ENCODE assay signal across 8 mouse cellular contexts in genomic region chr10:79971183-79971497, GRCm38 (mm10). TPM values are rescaled to one million over a fixed set of nuclear protein-coding genes. Genes with fewer than 3 reads are reported as not detected.
DNase-seq lines count a peak whose midpoint lies in the region; ATAC-seq lines count a peak whose summit lies in the region.

No protein-coding gene starts in this region.

- DNase-seq in kidney, adult 18-20 months: no peak
- peak; percentile 62 for DNase-seq in embryo, embryonic 11 days
- DNase-seq in midbrain, embryonic 14.5 days: no peak
- DNase-seq in thymus, postnatal 36 days: no peak

- H3K4me3 ChIP-seq in kidney, embryonic 14.5 days (ENCODE audit: low read length): peak overlapping the region; percentile 48
- H3K4me3 ChIP-seq in hindbrain, embryonic 15.5 days: peak overlapping the region; percentile 32
- H3K4me3 ChIP-seq in midbrain, embryonic 14.5 days (replicated peaks; ENCODE audit: low read depth, low read length): peak overlapping the region; percentile 22

- no peak overlapping the region for H3K27ac ChIP-seq in kidney, embryonic 14.5 days (ENCODE audit: low read depth, low read length)
- H3K27ac ChIP-seq in hindbrain, embryonic 15.5 days (replicated peaks): no peak overlapping the region
- no peak overlapping the region for H3K27ac ChIP-seq in midbrain, embryonic 14.5 days (replicated peaks; ENCODE audit: low read depth, low read length)

- H3K9ac ChIP-seq in kidney, embryonic 14.5 days (ENCODE audit: low read depth, low read length): peak overlapping the region; percentile 40
- H3K9ac ChIP-seq in hindbrain, embryonic 15.5 days: peak overlapping the region; percentile 18; the same call in 1 of the 2 replicates
- 0 out of 2 replicates have a peak overlapping the region, but pooled peaks have one; percentile 6 for H3K9ac ChIP-seq in midbrain, embryonic 14.5 days (replicated peaks; ENCODE audit: low read length)

- no peaks in the 10 kb centered on the region for H3K9me3 ChIP-seq in kidney, embryonic 14.5 days (ENCODE audit: control insufficient read depth, low read length)
- no peaks in the 10 kb centered on the region for H3K9me3 ChIP-seq in hindbrain, embryonic 15.5 days
- no peaks in the 10 kb centered on the region for H3K9me3 ChIP-seq in midbrain, embryonic 14.5 days (ENCODE audit: control insufficient read depth, low read length)

- peak overlapping the region; percentile 93 for H3K4me2 ChIP-seq in kidney, embryonic 14.5 days (replicated peaks; ENCODE audit: low read depth, low read length)
- peak overlapping the region; percentile 64 for H3K4me2 ChIP-seq in hindbrain, embryonic 15.5 days
- peak overlapping the region; percentile 48 for H3K4me2 ChIP-seq in midbrain, embryonic 14.5 days (ENCODE audit: low read length)

- peaks cover 15% of the 10 kb centered on the region; the same call in 1 of the 2 replicates for H3K27me3 ChIP-seq in kidney, embryonic 14.5 days (ENCODE audit: control insufficient read depth, insufficient read depth, low read length)
- H3K27me3 ChIP-seq in hindbrain, embryonic 15.5 days: peaks cover 28% of the 10 kb centered on the region
- peaks cover 31% of the 10 kb centered on the region; the same call in 1 of the 2 replicates for H3K27me3 ChIP-seq in midbrain, embryonic 14.5 days (ENCODE audit: control insufficient read depth, insufficient read depth, low read length)

- WGBS in kidney, embryonic 14.5 days: 4% methylated on average over 21 of the region's 21 CpGs
- 4% methylated on average over 20 of the region's 21 CpGs for WGBS in hindbrain, embryonic 15.5 days
- WGBS in midbrain, embryonic 14.5 days: 4% methylated on average over 21 of the region's 21 CpGs

- no peak for ATAC-seq in kidney, embryonic 14.5 days (ENCODE audit: low FRiP score, low TSS enrichment)
- ATAC-seq in hindbrain, embryonic 15.5 days (ENCODE audit: low FRiP score, low read depth): 0 out of 2 replicates have a peak, but pooled peaks have one; percentile 5
- no peak for ATAC-seq in midbrain, embryonic 14.5 days (ENCODE audit: low FRiP score, low TSS enrichment)
- ATAC-seq in megakaryocyte-erythroid progenitor cell, adult 5-6 weeks (replicated peaks; ENCODE audit: low FRiP score, low TSS enrichment, poor library complexity, severe bottlenecking): no peak
- ATAC-seq in CD4-positive, CD25-positive, alpha-beta regulatory T cell, adult 4 months: no peak

- 0 out of 2 replicates have a peak, but pooled peaks cover 7% of the 10 kb centered on the region for H3K4me1 ChIP-seq in kidney, embryonic 14.5 days (ENCODE audit: control insufficient read depth, insufficient read depth, low read length)
- H3K4me1 ChIP-seq in hindbrain, embryonic 15.5 days (replicated peaks): peaks cover 8% of the 10 kb centered on the region
- no peaks in the 10 kb centered on the region; the same call in 1 of the 2 replicates for H3K4me1 ChIP-seq in midbrain, embryonic 14.5 days (ENCODE audit: control insufficient read depth, insufficient read depth, low read length)

- peaks cover 33% of the 10 kb centered on the region for H3K36me3 ChIP-seq in kidney, embryonic 14.5 days (ENCODE audit: control insufficient read depth, insufficient read depth, low read length)
- H3K36me3 ChIP-seq in hindbrain, embryonic 15.5 days: peaks cover 34% of the 10 kb centered on the region
- H3K36me3 ChIP-seq in midbrain, embryonic 14.5 days (ENCODE audit: control insufficient read depth, insufficient read depth, low read length): peaks cover 42% of the 10 kb centered on the region

RNA-seq across cellular contexts. Expression of gene Grin3b, which starts 0.6 kb away (rescaled TPM):
- 0.19 and 0.29 TPM in 2 replicates for polyA plus RNA-seq in kidney, embryonic 14.5 days (2014; fragmentation: Nextera tagmentation; extraction: Ambion mirVana)
- polyA plus RNA-seq in hindbrain, embryonic 15.5 days (2015; fragmentation: Nextera tagmentation; extraction: Ambion mirVana): 0.29 and 0.34 TPM in 2 replicates
- 0.39 and 0.53 TPM in 2 replicates for polyA plus RNA-seq in midbrain, embryonic 14.5 days (2014; fragmentation: Nextera tagmentation; extraction: Ambion mirVana)
- total RNA-seq in megakaryocyte-erythroid progenitor cell, adult 5-6 weeks (2014; fragmentation: Nextera tagmentation): not detected in 2 replicates
- total RNA-seq in megakaryocyte-erythroid progenitor cell, adult 5-6 weeks (2017): not detected in 2 replicates
- under 1 TPM in 1 of 2 experiments, not detected in 1; 0.58 TPM for polyA plus RNA-seq in CD4-positive, CD25-positive, alpha-beta regulatory T cell, adult 4 months (2017; shearing (Covaris generic))

RNA-seq across cellular contexts. Expression of gene Wdr18, which starts 11.2 kb away (rescaled TPM):
- polyA plus RNA-seq in kidney, embryonic 14.5 days (2014; fragmentation: Nextera tagmentation; extraction: Ambion mirVana): 132 and 147 TPM in 2 replicates
- 93.6 and 94.7 TPM in 2 replicates for polyA plus RNA-seq in hindbrain, embryonic 15.5 days (2015; fragmentation: Nextera tagmentation; extraction: Ambion mirVana)
- polyA plus RNA-seq in midbrain, embryonic 14.5 days (2014; fragmentation: Nextera tagmentation; extraction: Ambion mirVana): 89.6 and 117 TPM in 2 replicates
- 82.9 and 86.4 TPM in 2 replicates for total RNA-seq in megakaryocyte-erythroid progenitor cell, adult 5-6 weeks (2014; fragmentation: Nextera tagmentation)
- 23.4 and 24.8 TPM in 2 replicates for total RNA-seq in megakaryocyte-erythroid progenitor cell, adult 5-6 weeks (2017)
- 10 to 100 TPM; 65.1 to 77.5 TPM for polyA plus RNA-seq in CD4-positive, CD25-positive, alpha-beta regulatory T cell, adult 4 months (2017; shearing (Covaris generic))

RNA-seq across cellular contexts. Expression of gene Tmem259, which starts 13.0 kb away (rescaled TPM):
- 18.8 and 27.8 TPM in 2 replicates for polyA plus RNA-seq in kidney, embryonic 14.5 days (2014; fragmentation: Nextera tagmentation; extraction: Ambion mirVana)
- polyA plus RNA-seq in hindbrain, embryonic 15.5 days (2015; fragmentation: Nextera tagmentation; extraction: Ambion mirVana): 24.5 and 27.3 TPM in 2 replicates
- polyA plus RNA-seq in midbrain, embryonic 14.5 days (2014; fragmentation: Nextera tagmentation; extraction: Ambion mirVana): 20.7 and 28.4 TPM in 2 replicates
- total RNA-seq in megakaryocyte-erythroid progenitor cell, adult 5-6 weeks (2014; fragmentation: Nextera tagmentation): 75.5 and 83.0 TPM in 2 replicates
- 47.3 and 63.9 TPM in 2 replicates for total RNA-seq in megakaryocyte-erythroid progenitor cell, adult 5-6 weeks (2017)
- polyA plus RNA-seq in CD4-positive, CD25-positive, alpha-beta regulatory T cell, adult 4 months (2017; shearing (Covaris generic)): 1 to 10 TPM; 1.2 to 2.5 TPM

RNA-seq across cellular contexts. Expression of gene Cnn2, which starts 17.2 kb away (rescaled TPM):
- 186 and 220 TPM in 2 replicates for polyA plus RNA-seq in kidney, embryonic 14.5 days (2014; fragmentation: Nextera tagmentation; extraction: Ambion mirVana)
- polyA plus RNA-seq in hindbrain, embryonic 15.5 days (2015; fragmentation: Nextera tagmentation; extraction: Ambion mirVana): 29.4 and 33.6 TPM in 2 replicates
- polyA plus RNA-seq in midbrain, embryonic 14.5 days (2014; fragmentation: Nextera tagmentation; extraction: Ambion mirVana): 10.9 and 35.0 TPM in 2 replicates
- total RNA-seq in megakaryocyte-erythroid progenitor cell, adult 5-6 weeks (2014; fragmentation: Nextera tagmentation): 18.0 and 24.6 TPM in 2 replicates
- 13.8 and 25.6 TPM in 2 replicates for total RNA-seq in megakaryocyte-erythroid progenitor cell, adult 5-6 weeks (2017)
- polyA plus RNA-seq in CD4-positive, CD25-positive, alpha-beta regulatory T cell, adult 4 months (2017; shearing (Covaris generic)): 100 to 1,000 TPM; 904 to 969 TPM

RNA-seq across cellular contexts. Expression of gene Abca7, which starts 25.2 kb away (rescaled TPM):
- polyA plus RNA-seq in kidney, embryonic 14.5 days (2014; fragmentation: Nextera tagmentation; extraction: Ambion mirVana): 1.8 and 2.7 TPM in 2 replicates
- polyA plus RNA-seq in hindbrain, embryonic 15.5 days (2015; fragmentation: Nextera tagmentation; extraction: Ambion mirVana): 4.8 and 5.4 TPM in 2 replicates
- 3.7 and 4.1 TPM in 2 replicates for polyA plus RNA-seq in midbrain, embryonic 14.5 days (2014; fragmentation: Nextera tagmentation; extraction: Ambion mirVana)
- total RNA-seq in megakaryocyte-erythroid progenitor cell, adult 5-6 weeks (2014; fragmentation: Nextera tagmentation): 27.0 and 32.9 TPM in 2 replicates
- 11.0 and 12.1 TPM in 2 replicates for total RNA-seq in megakaryocyte-erythroid progenitor cell, adult 5-6 weeks (2017)
- polyA plus RNA-seq in CD4-positive, CD25-positive, alpha-beta regulatory T cell, adult 4 months (2017; shearing (Covaris generic)): 10 to 100 TPM; 11.4 to 16.4 TPM
